Mouse (Mus musculus): Measurements from ENCODE around the gene Anp32e. TPM values are rescaled to one million over a fixed set of nuclear protein-coding genes. Genes with fewer than 3 reads are reported as not detected.
"Not testable (repeated sequence)": the region's sequence is repeated elsewhere in the genome, so short reads cannot be mapped to it uniquely, and the experiment has no call there.

Gene Anp32e
- total RNA-seq, 2 experiments from 2014 or later = 153 to 717 TPM

GRCm38 (mm10) chr3:95933111-95933750 lies 4.2 kb downstream of the Anp32e start:
- no peak for ATAC-seq (replicated peaks; ENCODE audit: low FRiP score, poor library complexity, severe bottlenecking)

DNA sequence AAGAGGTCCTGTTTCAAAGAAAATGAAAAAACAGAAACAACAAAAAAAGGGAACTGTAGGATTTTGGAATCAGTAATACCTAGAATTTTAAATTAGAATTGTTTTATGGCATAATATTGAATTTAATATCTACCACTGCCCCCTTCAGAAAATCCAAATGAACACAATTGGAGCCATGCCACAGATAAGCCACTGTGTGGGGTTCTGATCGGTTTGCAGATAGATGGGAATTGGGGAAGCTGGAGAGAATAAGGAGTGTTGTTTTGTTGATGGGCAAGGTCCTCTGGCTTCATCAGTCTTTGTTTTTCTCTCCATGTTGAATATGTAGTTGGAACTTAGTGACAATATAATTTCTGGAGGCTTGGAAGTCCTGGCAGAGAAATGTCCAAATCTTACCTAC lies 5.4 kb downstream of the Anp32e start:
- ATAC-seq (replicated peaks; ENCODE audit: low FRiP score, poor library complexity, severe bottlenecking) = no peak

DNA sequence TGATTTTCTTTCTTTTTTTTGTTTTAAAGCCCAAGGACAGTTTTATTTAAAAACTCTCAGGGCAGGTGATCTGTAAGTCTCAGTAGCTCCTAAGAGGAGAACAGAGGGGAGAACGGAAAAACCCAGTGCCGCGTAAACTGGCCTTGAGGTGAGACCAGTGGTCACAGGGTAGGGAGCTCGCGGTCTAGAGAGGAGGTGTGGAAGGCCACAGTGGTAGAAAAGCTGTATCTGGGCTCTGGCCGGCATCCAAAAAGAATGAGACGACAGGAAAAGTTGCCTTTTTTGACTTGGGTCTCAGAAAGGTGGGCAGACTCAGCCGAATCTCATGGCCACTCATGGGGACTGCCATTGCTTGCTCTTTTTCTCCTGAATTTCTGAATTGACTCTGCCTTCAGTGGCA lies 9.2 kb downstream of the Anp32e start:
- ATAC-seq (replicated peaks; ENCODE audit: low FRiP score, poor library complexity, severe bottlenecking) = no peak

- no peak for ATAC-seq (replicated peaks; ENCODE audit: low FRiP score, poor library complexity, severe bottlenecking)
Measured at GRCm38 (mm10) chr3:95938835-95939234, 9.8 kb downstream of the Anp32e start.

GRCm38 (mm10) chr3:95942749-95943148 lies 13.7 kb downstream of the Anp32e start:
- ATAC-seq (replicated peaks; ENCODE audit: low FRiP score, poor library complexity, severe bottlenecking) = no peak

DNA sequence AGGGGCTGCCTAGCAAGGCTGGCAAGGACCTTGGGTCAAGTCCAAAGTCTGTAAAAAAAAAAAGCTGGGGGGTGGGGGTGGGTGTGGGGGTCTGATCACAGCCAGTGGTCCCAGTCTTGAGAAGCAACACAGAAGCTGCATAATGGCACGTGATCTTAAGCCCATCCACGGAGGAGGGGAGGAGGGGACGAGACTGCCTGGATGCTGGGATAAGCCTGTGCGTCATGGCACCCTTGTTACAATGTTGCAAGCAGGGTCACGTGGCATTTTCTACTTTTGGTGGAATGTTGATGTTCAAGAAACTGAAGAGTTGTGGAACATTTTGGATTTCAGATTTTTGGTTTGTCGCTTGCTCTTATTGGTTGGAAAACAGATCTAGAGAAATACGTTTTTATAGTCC lies 14.2 kb downstream of the Anp32e start:
- ATAC-seq (replicated peaks; ENCODE audit: low FRiP score, poor library complexity, severe bottlenecking) = no peak

DNA sequence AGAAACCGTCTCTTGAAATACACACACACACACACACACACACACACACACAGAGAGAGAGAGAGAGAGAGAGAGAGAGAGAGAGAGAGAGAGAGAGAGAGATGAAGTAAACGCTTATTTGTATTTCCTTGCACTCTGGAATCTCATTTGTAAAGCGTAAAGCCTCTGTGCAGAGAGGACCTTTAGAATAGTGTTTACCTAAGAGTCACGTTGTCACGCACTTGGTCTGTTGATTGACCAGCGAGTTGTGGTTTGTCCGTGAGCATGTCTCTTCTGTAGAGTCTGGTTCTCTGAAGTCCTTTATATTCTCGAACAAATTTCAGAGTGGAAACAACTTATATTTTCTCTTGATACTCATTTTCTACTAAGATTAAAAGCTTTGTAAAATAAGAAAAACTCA lies 15.7 kb downstream of the Anp32e start:
- no peak for ATAC-seq (replicated peaks; ENCODE audit: low FRiP score, poor library complexity, severe bottlenecking)

GRCm38 (mm10) chr3:95945731-95946240 lies 16.7 kb downstream of the Anp32e start:
- ATAC-seq (replicated peaks; ENCODE audit: low FRiP score, poor library complexity, severe bottlenecking) = no peak

- no peak for ATAC-seq (replicated peaks; ENCODE audit: low FRiP score, poor library complexity, severe bottlenecking)
Measured at GRCm38 (mm10) chr3:95948325-95948724, 19.3 kb downstream of the Anp32e start.

- peak; percentile 93 for ATAC-seq (replicated peaks; ENCODE audit: low FRiP score, poor library complexity, severe bottlenecking)
Measured at GRCm38 (mm10) chr3:95950763-95951551, 21.9 kb downstream of the Anp32e start.

DNA sequence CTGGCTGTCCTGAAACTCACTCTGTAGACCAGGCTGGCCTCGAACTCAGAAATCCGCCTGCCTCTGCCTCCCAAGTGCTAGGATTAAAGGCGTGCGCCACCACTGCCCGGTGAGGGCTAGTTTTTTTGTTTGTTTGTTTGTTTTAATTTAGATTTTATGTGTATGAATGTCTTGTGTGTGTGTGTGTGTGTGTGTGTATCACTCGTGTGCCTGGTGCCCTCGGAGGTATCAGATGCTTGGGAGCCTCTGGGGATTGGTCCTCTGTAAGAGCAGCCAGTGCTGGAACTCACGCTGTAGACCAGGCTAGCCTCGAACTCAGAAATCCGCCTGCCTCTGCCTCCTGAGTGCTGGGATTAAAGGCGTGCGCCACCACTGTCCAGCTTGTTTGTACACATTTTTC lies 22.5 kb downstream of the Anp32e start:
- not testable (repeated sequence) for ATAC-seq (replicated peaks; ENCODE audit: low FRiP score, poor library complexity, severe bottlenecking)

DNA sequence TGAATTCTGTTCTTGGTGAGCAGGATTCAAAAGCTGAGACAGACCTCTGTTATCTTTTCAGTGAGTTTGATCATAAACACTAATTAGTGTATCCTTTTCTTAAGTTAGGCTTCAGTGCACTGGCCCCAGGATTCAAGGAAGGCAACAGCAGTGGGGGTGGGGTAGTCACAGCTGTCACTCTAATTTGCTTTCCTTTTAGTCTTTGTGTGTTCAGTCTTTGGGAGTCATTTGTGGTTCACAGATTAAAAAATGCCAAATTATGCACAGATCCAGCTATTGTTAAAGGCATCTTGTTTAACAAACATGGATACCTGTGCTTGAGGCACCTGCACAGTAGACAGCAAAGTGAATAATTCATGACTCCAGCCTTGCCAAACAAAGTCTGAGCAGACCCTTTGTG lies 24.0 kb downstream of the Anp32e start:
- ATAC-seq (replicated peaks; ENCODE audit: low FRiP score, poor library complexity, severe bottlenecking) = no peak

- ATAC-seq (replicated peaks; ENCODE audit: low FRiP score, poor library complexity, severe bottlenecking) = no peak
Measured at GRCm38 (mm10) chr3:95953522-95953921, 24.5 kb downstream of the Anp32e start.

- ATAC-seq (replicated peaks; ENCODE audit: low FRiP score, poor library complexity, severe bottlenecking) = not testable (repeated sequence)
Measured at GRCm38 (mm10) chr3:95954648-95955173, 25.7 kb downstream of the Anp32e start.

- ATAC-seq (replicated peaks; ENCODE audit: low FRiP score, poor library complexity, severe bottlenecking) = no peak
Measured at GRCm38 (mm10) chr3:95955318-95955717, 26.3 kb downstream of the Anp32e start.

- ATAC-seq (replicated peaks; ENCODE audit: low FRiP score, poor library complexity, severe bottlenecking) = no peak
Measured at GRCm38 (mm10) chr3:95957359-95958148, 28.5 kb downstream of the Anp32e start.

- ATAC-seq (replicated peaks; ENCODE audit: low FRiP score, poor library complexity, severe bottlenecking) = 0 out of 2 replicates have a peak, but pooled peaks have one; percentile 53
Measured at GRCm38 (mm10) chr3:95959082-95959481, 30.0 kb downstream of the Anp32e start.

GRCm38 (mm10) chr3:95959807-95960206 lies 30.8 kb downstream of the Anp32e start:
- ATAC-seq (replicated peaks; ENCODE audit: low FRiP score, poor library complexity, severe bottlenecking) = no peak

GRCm38 (mm10) chr3:95962182-95962581 lies 33.1 kb downstream of the Anp32e start:
- not testable (repeated sequence) for ATAC-seq (replicated peaks; ENCODE audit: low FRiP score, poor library complexity, severe bottlenecking)

DNA sequence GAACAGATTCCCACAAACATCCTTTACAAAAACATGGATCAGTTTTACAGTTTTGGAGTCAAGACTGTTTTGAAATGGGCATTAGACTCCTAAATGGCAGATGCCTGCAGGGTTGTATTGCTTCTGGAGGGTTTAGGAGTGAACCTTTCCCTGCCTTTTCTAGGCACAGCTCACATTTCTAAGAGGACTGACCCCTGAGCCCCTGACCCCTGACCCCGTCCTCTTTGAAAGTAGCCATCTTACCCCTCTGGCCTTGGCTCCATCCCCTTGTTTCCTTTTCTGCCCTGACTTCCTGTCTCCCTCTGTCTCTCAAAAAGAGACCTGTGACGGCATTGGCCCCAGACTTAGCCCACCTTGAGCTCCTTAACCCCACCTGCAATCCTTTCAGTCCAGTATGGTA lies 34.2 kb downstream of the Anp32e start:
- ATAC-seq (replicated peaks; ENCODE audit: low FRiP score, poor library complexity, severe bottlenecking) = no peak

All from erythroid progenitor cell, adult 5-6 weeks (primary cell).